Mouse (Mus musculus) central nervous system, embryonic 18 days (tissue): Measurements from ENCODE around the gene Tnfrsf14. TPM values are rescaled to one million over a fixed set of nuclear protein-coding genes. Genes with fewer than 3 reads are reported as not detected.

Experiments
- polyA plus RNA-seq: library from polyadenylated mRNA; depleted of rRNA; stranded (reverse); fragments of >200 nt; gene quantifications from 2 replicates; pipeline ENCODE4 v1.2.3, GENCODE M21; 2012; rRNA removed

Tnfrsf14 gene
- polyA plus RNA-seq = 0.58 and 0.60 TPM in 2 replicates

DNA sequence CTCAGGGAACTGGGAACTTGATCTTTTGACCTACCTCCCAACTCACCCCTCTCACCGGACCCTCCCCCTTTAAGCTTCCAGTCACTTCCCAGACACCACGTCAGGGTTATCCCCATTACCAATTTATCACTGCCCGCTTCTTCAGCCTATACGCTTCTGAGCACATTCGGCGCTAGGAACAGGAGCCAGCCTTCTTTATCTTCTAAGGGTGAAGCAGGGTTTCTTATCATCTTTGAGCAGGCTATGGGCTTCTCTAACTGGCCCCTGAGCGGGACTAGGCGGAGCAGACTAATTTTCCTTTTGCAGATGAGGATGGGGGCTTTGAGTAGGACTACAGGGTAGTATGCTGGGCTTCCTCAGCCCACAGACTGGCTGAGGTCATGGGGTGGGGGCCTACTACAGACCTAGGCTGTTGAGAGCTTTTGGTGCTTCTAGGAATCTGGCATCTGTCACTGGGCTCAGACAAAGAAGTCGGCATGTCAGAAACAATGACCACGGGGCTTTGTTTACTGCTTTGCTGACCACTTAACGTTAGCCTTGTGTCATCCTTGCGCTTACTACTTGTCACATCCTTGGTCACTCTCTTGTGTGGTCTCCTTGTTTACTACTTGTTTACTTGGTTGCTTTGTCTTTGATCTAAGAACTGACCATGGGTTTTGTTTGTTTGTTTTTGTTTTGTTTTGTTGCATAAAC, at the start of gene Tnfrsf14:
Gene Tnfrsf14 (minus strand): TSS at position 169 of the 693 bp plus-strand sequence.

DNA sequence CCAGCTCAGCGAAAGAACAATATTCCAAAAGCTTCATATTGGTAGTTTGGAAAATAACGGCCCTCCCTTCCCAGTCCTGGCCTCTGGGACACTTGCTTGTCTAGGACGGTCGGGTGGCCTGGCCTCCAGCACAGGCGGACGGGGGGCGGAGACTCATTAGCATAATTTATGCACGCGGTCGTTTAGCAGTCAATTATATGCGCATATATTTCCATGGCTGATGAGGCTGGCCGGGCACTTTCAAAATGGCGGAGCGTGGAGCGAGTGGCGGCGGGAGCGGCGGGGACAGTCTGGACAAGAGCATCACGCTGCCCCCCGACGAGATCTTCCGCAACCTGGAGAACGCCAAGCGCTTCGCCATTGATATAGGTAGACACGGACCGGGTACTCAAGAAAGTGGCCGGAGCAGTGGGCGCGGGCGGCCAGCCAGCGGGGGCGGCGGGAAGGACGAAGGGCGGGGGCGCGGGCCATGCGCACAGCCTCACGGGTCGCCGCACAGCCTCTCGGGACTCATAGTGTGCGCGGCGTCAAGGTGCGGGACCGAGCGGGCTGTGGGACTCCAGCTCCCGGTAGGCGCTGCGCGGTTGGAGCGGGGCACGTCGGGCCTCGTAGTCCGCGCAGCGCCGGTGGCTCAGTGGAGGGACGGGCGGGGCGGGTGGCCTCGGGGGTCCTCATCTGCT, 35.7 kb upstream of the Tnfrsf14 start, which contains the start of gene Pank4:
Gene Pank4 (plus strand): TSS at position 223 of the 680 bp plus-strand sequence.

DNA sequence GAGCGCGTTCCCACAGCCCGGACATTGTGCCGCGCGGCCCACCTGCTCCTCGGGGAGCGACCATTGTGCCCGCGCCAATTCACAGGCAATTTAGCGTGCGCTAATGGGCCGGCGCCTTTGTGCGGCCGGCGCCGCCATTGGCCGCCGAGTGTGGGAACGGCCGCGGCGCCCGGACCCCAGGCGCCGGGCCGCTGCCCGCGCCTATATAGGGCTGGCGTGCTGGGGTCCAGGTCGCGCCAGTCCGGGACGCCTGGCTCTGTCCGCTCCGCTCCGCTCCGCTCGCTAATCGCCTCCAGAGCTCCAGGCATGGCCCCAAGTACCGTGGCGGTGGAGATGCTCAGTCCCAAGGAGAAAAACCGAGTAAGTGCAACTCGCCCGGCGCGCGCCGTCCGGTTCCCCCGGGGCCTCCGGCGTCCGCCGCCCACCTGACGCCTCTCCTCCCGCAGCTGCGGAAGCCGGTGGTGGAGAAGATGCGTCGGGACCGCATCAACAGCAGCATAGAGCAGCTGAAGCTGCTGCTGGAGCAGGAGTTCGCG, 32.4 kb upstream of the Tnfrsf14 start, which contains the start of gene Hes5:
Gene Hes5 (plus strand): TSS at position 234 of the 536 bp plus-strand sequence.

DNA sequence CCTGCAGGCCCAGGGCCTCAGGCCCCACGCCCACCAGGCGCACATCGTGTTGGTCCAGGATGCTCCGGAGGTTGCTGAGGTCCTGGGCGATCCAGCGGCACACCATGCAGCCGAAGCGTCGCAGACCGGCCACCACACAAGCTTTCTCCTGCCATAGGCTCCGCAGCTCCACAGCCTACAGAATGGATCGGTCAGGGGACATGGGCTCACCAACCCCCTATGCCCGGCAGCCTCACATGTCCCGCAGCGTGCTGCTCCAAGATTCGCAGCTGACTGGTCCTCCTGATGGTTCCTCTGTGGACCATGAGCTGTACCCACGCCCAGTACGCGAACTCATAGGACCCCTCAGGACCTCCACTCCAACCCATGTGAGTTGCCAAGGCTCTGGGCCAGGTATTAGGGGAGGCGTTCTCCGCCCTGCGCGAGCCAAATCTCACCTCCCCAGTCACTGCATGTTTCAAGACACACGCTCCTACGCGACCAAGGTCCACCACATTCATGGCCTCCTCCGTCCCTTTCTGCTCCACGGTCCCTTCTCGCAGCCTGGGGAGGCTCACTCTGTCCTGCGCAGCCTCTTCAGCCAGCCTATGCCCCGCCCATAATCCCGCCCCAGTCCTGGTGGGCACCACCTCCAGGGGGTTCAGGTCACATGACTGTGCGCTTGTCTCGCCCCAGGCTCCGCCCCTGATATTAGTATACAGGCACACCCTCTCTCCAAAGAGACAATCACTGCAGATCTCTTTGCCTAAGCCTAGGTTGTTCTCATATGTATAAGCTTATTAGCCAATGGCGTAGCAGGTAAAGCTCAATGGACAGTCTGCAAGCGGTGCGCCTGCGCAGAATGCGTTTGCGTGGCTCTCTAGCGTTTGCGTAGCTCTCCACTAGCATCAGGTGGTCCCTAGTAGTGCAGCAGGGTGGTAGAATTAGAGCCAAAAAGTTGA, 29.6 kb downstream of the Tnfrsf14 start, which contains the start of gene Fam213b:
Gene Fam213b (minus strand): TSS at position 630 of the 941 bp plus-strand sequence.

Other genes starting within 250 kb of the Tnfrsf14 start
- 1.4 and 1.6 TPM in 2 replicates for gene Ttc34, start 91.1 kb downstream of the Tnfrsf14 start, polyA plus RNA-seq
- 0.62 and 0.79 TPM in 2 replicates for gene Mmel1, start 59.0 kb downstream of the Tnfrsf14 start, polyA plus RNA-seq
- gene Fam213b, start 29.4 kb downstream of the Tnfrsf14 start, polyA plus RNA-seq = 47.5 and 52.7 TPM in 2 replicates
- gene Hes5, start 32.4 kb upstream of the Tnfrsf14 start, polyA plus RNA-seq = 65.2 and 66.5 TPM in 2 replicates
- gene Pank4, start 35.6 kb upstream of the Tnfrsf14 start, polyA plus RNA-seq = 71.9 and 72.8 TPM in 2 replicates
- 54.1 and 56.1 TPM in 2 replicates for gene Plch2, start 128.2 kb upstream of the Tnfrsf14 start, polyA plus RNA-seq
- 20.4 and 21.9 TPM in 2 replicates for gene Pex10, start 138.5 kb upstream of the Tnfrsf14 start, polyA plus RNA-seq
- 99.7 and 106 TPM in 2 replicates for gene Rer1, start 157.8 kb upstream of the Tnfrsf14 start, polyA plus RNA-seq
- gene Morn1, start 158.0 kb upstream of the Tnfrsf14 start, polyA plus RNA-seq = 8.4 and 9.8 TPM in 2 replicates